Mouse (Mus musculus): ENCODE measurements at regions not wholly inside any gene's neighbourhood (a gene's known extent, or its start where the extent isn't known, plus 50 kb on each side); places are given as distances from the start of the nearest gene placed in this dataset.

- no peak for DNase-seq (ENCODE audit: low read depth, low spot score)
Measured at GRCm38 (mm10) chr12:50734135-50734534, 85.2 kb upstream of the Prkd1 start.

DNA sequence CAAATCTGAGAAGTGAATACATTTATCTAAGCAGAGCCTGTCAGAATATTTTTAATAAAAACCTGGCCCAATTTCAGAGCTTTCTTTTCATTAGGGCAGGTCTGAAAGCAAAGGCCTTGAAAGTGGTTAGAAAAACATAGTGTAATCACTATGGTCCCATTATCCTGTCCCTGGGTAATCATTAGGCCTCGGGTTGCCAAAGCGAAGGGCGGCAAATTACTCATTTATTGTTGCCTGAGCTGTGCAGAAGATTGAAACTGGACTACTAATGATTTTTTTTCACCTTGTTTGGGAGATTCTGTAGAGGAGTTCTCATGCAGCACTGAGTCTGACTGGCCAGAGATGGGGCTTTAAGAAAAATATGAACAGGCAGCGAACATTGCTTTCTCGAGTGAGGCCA, 63.7 kb upstream of the Prkd1 start:
- no peak for DNase-seq (ENCODE audit: low read depth, low spot score)

GRCm38 (mm10) chr12:50709000-50709788, 60.3 kb upstream of the Prkd1 start:
- peak; percentile 36 for DNase-seq (ENCODE audit: low read depth, low spot score)

GRCm38 (mm10) chr12:50698613-50699442, 49.9 kb upstream of the Prkd1 start:
- no peak for DNase-seq (ENCODE audit: low read depth, low spot score)

All from brain, embryonic 18.5 days (tissue).